Mouse (Mus musculus): Measurements from ENCODE around the gene 4930469K13Rik. TPM values are rescaled to one million over a fixed set of nuclear protein-coding genes. Genes with fewer than 3 reads are reported as not detected.

4930469K13Rik gene
- polyA plus RNA-seq, 1 experiment from 2014 or later: not detected

- H3K9ac ChIP-seq (ENCODE audit: low read length): no peak overlapping the region
Observed at GRCm38 (mm10) chr11:34086164-34086751, 12.1 kb downstream of the 4930469K13Rik start.

DNA sequence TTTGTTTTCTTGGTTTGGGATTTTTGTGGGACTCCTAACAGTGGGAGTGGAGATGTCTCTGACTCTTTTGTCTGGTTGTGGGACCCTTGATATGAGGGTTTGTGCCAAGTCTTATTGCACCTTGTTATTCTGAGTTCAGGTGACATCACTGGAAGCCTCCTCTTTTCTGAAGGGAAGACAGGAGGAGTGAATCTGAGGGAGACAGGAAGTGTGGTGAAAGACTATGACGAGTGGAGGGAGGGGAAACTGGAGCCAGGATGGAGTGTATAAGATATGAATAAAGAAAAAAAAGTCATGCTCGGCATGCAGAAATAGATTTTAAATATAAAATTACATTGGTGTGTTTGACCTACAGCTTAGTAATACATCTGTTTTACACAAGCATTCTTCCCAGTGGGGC is 13.7 kb downstream of the 4930469K13Rik start:
- Histone ChIP-seq H3K4me1 (replicated peaks; ENCODE audit: control insufficient read depth, insufficient read depth) (no peaks in the 10 kb centered on the region), H3K27ac (replicated peaks) (no peak overlapping the region), H3K4me2 (replicated peaks; ENCODE audit: low read depth) (no peak overlapping the region), H3K9ac (ENCODE audit: low read length) (no peak overlapping the region), H3K4me3 (ENCODE audit: low read depth, low read length) (no peak overlapping the region), H3K27me3 (ENCODE audit: control insufficient read depth, insufficient read depth, low read length) (no peaks in the 10 kb centered on the region), H3K36me3 (ENCODE audit: control insufficient read depth, insufficient read depth, low read length) (no peaks in the 10 kb centered on the region), H3K9me3 (ENCODE audit: control insufficient read depth, low read length) (no peaks in the 10 kb centered on the region)
- TF ChIP-seq CTCF (IDR thresholded peaks at IDR 0.05; ENCODE audit: low read depth) (no peak), EP300 (optimal IDR thresholded peaks at IDR 0.05) (no peak)
- ATAC-seq (ENCODE audit: low FRiP score, low TSS enrichment) (no peak), DNase-seq (ENCODE audit: low spot score) (no peak)
- WGBS: 40% methylated on average over 2 of the region's 2 CpGs

More at GRCm38 (mm10) chr11:34086164-34086751, 12.1 kb downstream of the 4930469K13Rik start:
- H3K4me2 ChIP-seq (replicated peaks; ENCODE audit: low read depth): no peak overlapping the region
- 59% methylated on average over 8 of the region's 8 CpGs for WGBS
- H3K36me3 ChIP-seq (ENCODE audit: control insufficient read depth, insufficient read depth, low read length): no peaks in the 10 kb centered on the region
- TF ChIP-seq CTCF (IDR thresholded peaks at IDR 0.05; ENCODE audit: low read depth) (no peak), EP300 (optimal IDR thresholded peaks at IDR 0.05) (no peak)
- H3K27ac ChIP-seq (replicated peaks): no peak overlapping the region
- H3K4me1 ChIP-seq (replicated peaks; ENCODE audit: control insufficient read depth, insufficient read depth): no peaks in the 10 kb centered on the region
- no peak overlapping the region for H3K4me3 ChIP-seq (ENCODE audit: low read depth, low read length)
- ATAC-seq (ENCODE audit: low FRiP score, low TSS enrichment): no peak
- no peak for DNase-seq (ENCODE audit: low spot score)
- no peaks in the 10 kb centered on the region for H3K27me3 ChIP-seq (ENCODE audit: control insufficient read depth, insufficient read depth, low read length)
- no peaks in the 10 kb centered on the region for H3K9me3 ChIP-seq (ENCODE audit: control insufficient read depth, low read length)

- H3K9me3 ChIP-seq (ENCODE audit: control insufficient read depth, low read length): no peaks in the 10 kb centered on the region
- no peaks in the 10 kb centered on the region for H3K36me3 ChIP-seq (ENCODE audit: control insufficient read depth, insufficient read depth, low read length)
- H3K4me2 ChIP-seq (replicated peaks; ENCODE audit: low read depth): no peak overlapping the region
- H3K4me1 ChIP-seq (replicated peaks; ENCODE audit: control insufficient read depth, insufficient read depth): no peaks in the 10 kb centered on the region
- DNase-seq (ENCODE audit: low spot score): no peak
- H3K27me3 ChIP-seq (ENCODE audit: control insufficient read depth, insufficient read depth, low read length): no peaks in the 10 kb centered on the region
- no peak overlapping the region for H3K27ac ChIP-seq (replicated peaks)
- 59% methylated on average over 7 of the region's 7 CpGs for WGBS
- no peak for TF ChIP-seq EP300 (optimal IDR thresholded peaks at IDR 0.05)
- no peak for TF ChIP-seq CTCF (IDR thresholded peaks at IDR 0.05; ENCODE audit: low read depth)
- H3K9ac ChIP-seq (ENCODE audit: low read length): no peak overlapping the region
- H3K4me3 ChIP-seq (ENCODE audit: low read depth, low read length): no peak overlapping the region
- ATAC-seq (ENCODE audit: low FRiP score, low TSS enrichment): no peak
Observed at GRCm38 (mm10) chr11:34083795-34084194, 14.6 kb downstream of the 4930469K13Rik start.

- no peaks in the 10 kb centered on the region for H3K9me3 ChIP-seq (ENCODE audit: control insufficient read depth, low read length)
- H3K4me3 ChIP-seq (ENCODE audit: low read depth, low read length): no peak overlapping the region
- no peaks in the 10 kb centered on the region for H3K4me1 ChIP-seq (replicated peaks; ENCODE audit: control insufficient read depth, insufficient read depth)
- no peak overlapping the region for H3K4me2 ChIP-seq (replicated peaks; ENCODE audit: low read depth)
- no peak for DNase-seq (ENCODE audit: low spot score)
- ATAC-seq (ENCODE audit: low FRiP score, low TSS enrichment): no peak
- no peak for TF ChIP-seq CTCF (IDR thresholded peaks at IDR 0.05; ENCODE audit: low read depth)
- TF ChIP-seq EP300 (optimal IDR thresholded peaks at IDR 0.05): no peak
- no peaks in the 10 kb centered on the region for H3K27me3 ChIP-seq (ENCODE audit: control insufficient read depth, insufficient read depth, low read length)
- no peak overlapping the region for H3K9ac ChIP-seq (ENCODE audit: low read length)
- no peaks in the 10 kb centered on the region for H3K36me3 ChIP-seq (ENCODE audit: control insufficient read depth, insufficient read depth, low read length)
- WGBS: 57% methylated on average over 6 of the region's 6 CpGs
- H3K27ac ChIP-seq (replicated peaks): no peak overlapping the region
Observed at GRCm38 (mm10) chr11:34079542-34080464, 18.6 kb downstream of the 4930469K13Rik start.

DNA sequence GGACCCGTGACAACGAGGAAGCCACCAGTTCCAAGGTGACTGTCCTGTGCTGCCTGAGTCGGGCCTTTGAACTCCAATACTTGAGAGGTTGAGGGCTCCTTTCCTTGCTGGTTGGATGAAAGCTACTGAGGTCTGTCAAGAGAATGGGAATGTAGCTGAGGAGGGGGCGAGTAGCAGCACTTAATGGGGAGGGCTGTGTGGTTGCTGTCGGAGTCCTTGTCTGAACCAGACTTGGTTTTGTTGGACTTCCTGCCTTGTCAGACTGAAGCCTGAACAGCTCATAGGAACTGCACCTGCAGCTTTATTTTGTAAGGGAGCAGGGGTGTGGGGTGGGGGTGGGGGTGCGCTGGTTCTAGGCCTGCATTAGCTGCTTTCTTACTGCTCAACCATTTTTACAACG is 19.8 kb downstream of the 4930469K13Rik start:
- TF ChIP-seq CTCF (IDR thresholded peaks at IDR 0.05; ENCODE audit: low read depth) (no peak), EP300 (optimal IDR thresholded peaks at IDR 0.05) (no peak)
- Histone ChIP-seq H3K36me3 (ENCODE audit: control insufficient read depth, insufficient read depth, low read length) (no peaks in the 10 kb centered on the region), H3K9me3 (ENCODE audit: control insufficient read depth, low read length) (no peaks in the 10 kb centered on the region), H3K27ac (replicated peaks) (no peak overlapping the region), H3K4me1 (replicated peaks; ENCODE audit: control insufficient read depth, insufficient read depth) (no peaks in the 10 kb centered on the region), H3K9ac (ENCODE audit: low read length) (no peak overlapping the region), H3K4me3 (ENCODE audit: low read depth, low read length) (no peak overlapping the region), H3K27me3 (ENCODE audit: control insufficient read depth, insufficient read depth, low read length) (no peaks in the 10 kb centered on the region), H3K4me2 (replicated peaks; ENCODE audit: low read depth) (no peak overlapping the region)
- WGBS: 84% methylated on average over 7 of the region's 7 CpGs
- ATAC-seq (ENCODE audit: low FRiP score, low TSS enrichment) (no peak), DNase-seq (ENCODE audit: low spot score) (no peak)

GRCm38 (mm10) chr11:34077870-34078269 is 20.5 kb downstream of the 4930469K13Rik start:
- H3K27ac ChIP-seq (replicated peaks): no peak overlapping the region
- H3K4me3 ChIP-seq (ENCODE audit: low read depth, low read length): no peak overlapping the region
- DNase-seq (ENCODE audit: low spot score): no peak
- WGBS: 73% methylated on average over 2 of the region's 2 CpGs
- H3K9me3 ChIP-seq (ENCODE audit: control insufficient read depth, low read length): no peaks in the 10 kb centered on the region
- no peaks in the 10 kb centered on the region for H3K4me1 ChIP-seq (replicated peaks; ENCODE audit: control insufficient read depth, insufficient read depth)
- no peak overlapping the region for H3K9ac ChIP-seq (ENCODE audit: low read length)
- H3K27me3 ChIP-seq (ENCODE audit: control insufficient read depth, insufficient read depth, low read length): no peaks in the 10 kb centered on the region
- H3K4me2 ChIP-seq (replicated peaks; ENCODE audit: low read depth): no peak overlapping the region
- H3K36me3 ChIP-seq (ENCODE audit: control insufficient read depth, insufficient read depth, low read length): no peaks in the 10 kb centered on the region
- ATAC-seq (ENCODE audit: low FRiP score, low TSS enrichment): no peak
- TF ChIP-seq CTCF (IDR thresholded peaks at IDR 0.05; ENCODE audit: low read depth) (no peak), EP300 (optimal IDR thresholded peaks at IDR 0.05) (no peak)

Data from stomach, postnatal 0 days (tissue).